Mouse (Mus musculus) intestine, embryonic 14.5 days (tissue): Measurements from ENCODE around the gene Fsd1. TPM values are rescaled to one million over a fixed set of nuclear protein-coding genes. Genes with fewer than 3 reads are reported as not detected.

Experiments used
- ATAC-seq: fragments of 200-750 bp; cut with Nextera tagmentation; replicated peaks from 2 replicates; pipeline ENCODE4 v1.8.0; 2017; ENCODE audit warnings: low read depth, moderate number of reproducible peaks, moderate TSS enrichment, moderate library complexity; ENCODE audit not compliant: low FRiP score, low TSS enrichment
- DNase-seq: peaks from one replicate; pipeline ENCODE4 v3.0.0-alpha.2; 2018; ENCODE audit warnings: low spot score
- H3K27ac ChIP-seq: fragments of 300-500 bp; sonication (generic); 2 replicates; pipeline ENCODE4 v1.5.1; 2014; ENCODE audit warnings: low read depth, mild to moderate bottlenecking, control low read depth
- H3K27me3 ChIP-seq: fragments of 300-500 bp; sonication (generic); replicated peaks from 2 replicates; pipeline ENCODE4 v1.6.1; 2014; ENCODE audit warnings: low read length, control low read depth; ENCODE audit not compliant: control insufficient read depth, insufficient read depth
- H3K36me3 ChIP-seq: fragments of 300-500 bp; sonication (generic); 2 replicates; pipeline ENCODE4 v1.6.1; 2014; ENCODE audit warnings: low read length, control low read depth; ENCODE audit not compliant: control insufficient read depth, insufficient read depth
- H3K4me1 ChIP-seq: fragments of 300-500 bp; sonication (generic); replicated peaks from 2 replicates; pipeline ENCODE4 v1.6.1; 2014; ENCODE audit warnings: low read length, control low read depth, mixed read lengths; ENCODE audit not compliant: control insufficient read depth, insufficient read depth
- H3K4me2 ChIP-seq: fragments of 300-500 bp; sonication (generic); 2 replicates; pipeline ENCODE4 v1.6.1; 2014; ENCODE audit warnings: low read length
- H3K4me3 ChIP-seq: fragments of 300-500 bp; sonication (generic); 2 replicates; pipeline ENCODE4 v1.5.1; 2014; ENCODE audit warnings: low read depth, low read length, control low read depth, mixed read lengths
- H3K9ac ChIP-seq: fragments of 300-500 bp; sonication (generic); 2 replicates; pipeline ENCODE4 v1.6.1; 2014; ENCODE audit warnings: mild to moderate bottlenecking, low read length
- H3K9me3 ChIP-seq: fragments of 300-500 bp; sonication (generic); 2 replicates; pipeline ENCODE4 v1.6.1; 2016; ENCODE audit warnings: low read length, control low read depth; ENCODE audit not compliant: control insufficient read depth
- WGBS: fragments of 180-500 bp; shearing (Covaris S2); extraction: QIAGEN DNeasy Blood & Tissue Kit; methylation state at CpG from one replicate; pipeline ENCODE4 v1.1.7; 2014; 5-methylcytosine and 5-hydroxymethylcytosine counted together
- polyA plus RNA-seq: library from polyadenylated mRNA; unstranded; fragments of >200 nt; fragmentation: Nextera tagmentation; extraction: Ambion mirVana; gene quantifications from 2 replicates; pipeline ENCODE4 v1.2.1, GENCODE M21; 2014

The Fsd1 gene
- polyA plus RNA-seq, 1 experiment from 2014 or later, result 16.9 TPM

DNA sequence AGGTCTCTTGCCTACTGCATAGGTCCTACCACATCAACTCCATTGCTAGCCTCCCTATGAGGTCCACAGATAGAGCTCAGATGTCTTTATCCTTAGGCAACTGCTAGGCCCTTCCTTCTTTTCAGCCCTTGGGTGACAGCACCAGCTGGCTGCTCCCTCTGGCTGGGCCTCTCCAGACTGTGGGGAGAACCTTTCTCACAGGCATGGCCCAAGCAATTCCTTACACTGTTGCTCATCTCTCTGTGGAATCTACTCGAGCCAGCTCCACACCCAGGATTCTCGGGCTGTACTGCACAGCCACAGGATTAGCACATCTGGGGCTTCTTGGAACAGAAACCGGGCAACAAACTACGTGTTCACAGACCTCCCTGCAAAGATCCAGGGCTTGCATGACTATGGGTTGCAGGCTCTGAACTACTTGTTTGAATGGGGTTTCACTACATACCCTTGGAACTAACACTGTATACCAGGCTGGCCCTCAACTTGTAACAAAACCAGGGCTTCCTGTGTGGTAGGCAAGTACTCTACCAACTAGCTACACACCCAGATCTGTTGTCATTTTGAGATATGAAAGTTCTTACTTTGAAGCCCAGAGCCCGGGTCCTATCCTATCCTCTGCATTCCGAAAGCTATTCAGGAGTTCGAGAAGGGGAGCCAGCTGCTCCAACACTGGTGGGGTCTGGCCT lies 47.9 kb downstream of the Fsd1 start:
- Histone ChIP-seq H3K4me2 (no peak overlapping the region), H3K27me3 (no peaks in the 10 kb centered on the region), H3K27ac (no peak overlapping the region), H3K9me3 (no peaks in the 10 kb centered on the region), H3K4me3 (no peak overlapping the region), H3K36me3 (peaks cover 17% of the 10 kb centered on the region; the same call in 1 of the 2 replicates), H3K4me1 (peaks cover 28% of the 10 kb centered on the region), H3K9ac (no peak overlapping the region)
- DNase-seq (no peak), ATAC-seq (no peak)
- WGBS, result 87% methylated on average over 7 of the region's 7 CpGs

DNA sequence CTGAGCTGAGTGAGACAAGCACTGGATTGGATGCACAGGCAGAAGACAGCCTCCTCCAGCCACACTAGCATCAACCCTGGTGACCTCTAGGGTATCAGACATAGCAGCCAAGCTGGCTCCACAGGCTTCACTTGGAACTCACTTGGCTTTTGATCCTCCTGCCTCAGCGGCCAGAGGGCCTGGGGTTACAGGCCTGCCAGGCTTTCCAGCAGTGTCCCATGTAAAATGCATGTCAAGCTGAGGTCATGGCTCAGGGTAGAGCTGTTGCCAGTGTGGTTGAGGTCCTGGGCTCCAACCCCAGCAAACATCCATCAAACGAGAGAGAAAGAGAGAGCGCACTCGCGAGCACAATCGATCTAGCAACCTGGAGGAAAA lies 48.4 kb downstream of the Fsd1 start:
- Histone ChIP-seq H3K27me3 (no peaks in the 10 kb centered on the region), H3K4me1 (peaks cover 28% of the 10 kb centered on the region), H3K36me3 (peaks cover 12% of the 10 kb centered on the region; the same call in 1 of the 2 replicates), H3K27ac (no peak overlapping the region), H3K4me2 (peak overlapping the region; percentile 75), H3K4me3 (peak overlapping the region; percentile 70; the same call in 1 of the 2 replicates), H3K9me3 (no peaks in the 10 kb centered on the region), H3K9ac (no peak overlapping the region)
- 88% methylated on average over 6 of the region's 6 CpGs for WGBS
- DNase-seq (no peak), ATAC-seq (no peak)

DNA sequence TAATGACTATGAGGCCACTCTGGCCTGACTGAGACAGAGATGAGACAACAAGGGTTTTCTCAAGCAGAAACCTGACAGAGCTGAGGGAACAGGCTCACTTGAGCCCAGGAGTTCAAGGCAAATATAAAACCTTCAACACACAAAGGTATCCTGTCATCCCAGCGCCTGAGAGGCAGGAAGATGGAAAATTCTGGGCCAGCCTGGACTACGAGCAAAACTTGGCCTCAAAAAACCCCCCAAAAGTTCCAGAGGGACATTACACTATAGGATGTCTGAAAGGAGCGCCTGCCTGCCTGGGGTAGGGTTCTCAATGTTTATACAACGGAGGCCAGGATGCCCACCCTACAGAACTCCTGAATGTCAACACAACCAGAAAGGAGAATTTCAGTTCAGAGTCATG lies 48.9 kb downstream of the Fsd1 start:
- WGBS, result 64% methylated on average over 4 of the region's 4 CpGs
- peaks cover 28% of the 10 kb centered on the region for H3K4me1 ChIP-seq
- H3K9me3 ChIP-seq, result no peaks in the 10 kb centered on the region
- DNase-seq (no peak), ATAC-seq (no peak)
- H3K27me3 ChIP-seq, result no peaks in the 10 kb centered on the region
- H3K27ac ChIP-seq, result no peak overlapping the region
- peak overlapping the region; percentile 70 for H3K4me3 ChIP-seq
- H3K9ac ChIP-seq, result peak overlapping the region; percentile 90
- H3K36me3 ChIP-seq, result peaks cover 12% of the 10 kb centered on the region; the same call in 1 of the 2 replicates
- peak overlapping the region; percentile 75 for H3K4me2 ChIP-seq

- Histone ChIP-seq H3K27ac (peak within 1 kb of the TSS; percentile 73), H3K4me3 (peak within 1 kb of the TSS; percentile 70), H3K9me3 (no peaks in the 10 kb centered on the region), H3K4me1 (peaks cover 32% of the 10 kb centered on the region), H3K9ac (peak within 1 kb of the TSS; percentile 90), H3K27me3 (no peaks in the 10 kb centered on the region), H3K4me2 (peak within 1 kb of the TSS; percentile 75), H3K36me3 (peaks cover 12% of the 10 kb centered on the region; the same call in 1 of the 2 replicates)
- DNase-seq (peak; percentile 98), ATAC-seq (peak; percentile 85)
- under 1% methylated on average over 73 of the region's 74 CpGs for WGBS
These were observed 50.0 kb downstream of the Fsd1 start, which contains the start of gene Sh3gl1 for GRCm38 (mm10) chr17:56036176-56036900. Sh3gl1 (minus strand) TSS chr17:56036635.

DNA sequence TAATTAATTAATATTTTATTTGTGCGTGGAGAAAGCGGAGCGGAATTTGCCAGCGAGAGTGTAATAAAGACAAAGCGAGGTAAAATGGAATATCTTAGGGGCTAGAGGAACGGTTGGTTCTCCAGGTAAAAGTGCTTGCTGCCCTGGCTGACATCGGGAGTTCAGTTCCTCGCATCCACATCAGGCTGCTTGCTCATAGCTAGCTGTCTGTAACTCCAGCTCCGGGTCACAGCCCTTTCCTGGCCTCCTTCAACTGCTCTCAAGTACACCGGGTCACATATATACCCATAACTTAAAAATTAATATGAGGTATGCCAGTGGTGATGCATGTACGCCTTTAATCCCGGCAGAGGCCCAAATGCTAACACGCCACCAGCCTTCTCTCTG lies 50.6 kb downstream of the Fsd1 start:
- Histone ChIP-seq H3K27ac (no peak overlapping the region), H3K4me1 (peaks cover 38% of the 10 kb centered on the region), H3K9me3 (no peaks in the 10 kb centered on the region), H3K9ac (peak overlapping the region; percentile 40), H3K27me3 (no peaks in the 10 kb centered on the region), H3K4me3 (peak overlapping the region; percentile 25; the same call in 1 of the 2 replicates), H3K4me2 (peak overlapping the region; percentile 49), H3K36me3 (peaks cover 12% of the 10 kb centered on the region; the same call in 1 of the 2 replicates)
- no peak for DNase-seq
- no peak for ATAC-seq
- WGBS, result 38% methylated on average over 13 of the region's 13 CpGs

- Histone ChIP-seq H3K27me3 (no peaks in the 10 kb centered on the region), H3K4me3 (no peak overlapping the region), H3K9me3 (no peaks in the 10 kb centered on the region), H3K4me2 (no peak overlapping the region), H3K9ac (no peak overlapping the region), H3K36me3 (peaks cover 17% of the 10 kb centered on the region; the same call in 1 of the 2 replicates), H3K27ac (no peak overlapping the region), H3K4me1 (peaks cover 29% of the 10 kb centered on the region)
- ATAC-seq (no peak), DNase-seq (no peak)
- 83% methylated on average over 8 of the region's 8 CpGs for WGBS
These were observed 52.4 kb downstream of the Fsd1 start for GRCm38 (mm10) chr17:56038583-56039261.

- peak overlapping the region; percentile 15; the same call in 1 of the 2 replicates for H3K9ac ChIP-seq
- H3K4me3 ChIP-seq, result peak overlapping the region; percentile 61; the same call in 1 of the 2 replicates
- peaks cover 20% of the 10 kb centered on the region for H3K36me3 ChIP-seq
- no peak for DNase-seq
- no peak for ATAC-seq
- WGBS, result 77% methylated on average over 4 of the region's 4 CpGs
- no peaks in the 10 kb centered on the region for H3K27me3 ChIP-seq
- H3K4me2 ChIP-seq, result peak overlapping the region; percentile 69
- H3K27ac ChIP-seq, result no peak overlapping the region
- no peaks in the 10 kb centered on the region for H3K9me3 ChIP-seq
- peaks cover 29% of the 10 kb centered on the region for H3K4me1 ChIP-seq
These were observed 53.0 kb downstream of the Fsd1 start for GRCm38 (mm10) chr17:56039345-56039744.

DNA sequence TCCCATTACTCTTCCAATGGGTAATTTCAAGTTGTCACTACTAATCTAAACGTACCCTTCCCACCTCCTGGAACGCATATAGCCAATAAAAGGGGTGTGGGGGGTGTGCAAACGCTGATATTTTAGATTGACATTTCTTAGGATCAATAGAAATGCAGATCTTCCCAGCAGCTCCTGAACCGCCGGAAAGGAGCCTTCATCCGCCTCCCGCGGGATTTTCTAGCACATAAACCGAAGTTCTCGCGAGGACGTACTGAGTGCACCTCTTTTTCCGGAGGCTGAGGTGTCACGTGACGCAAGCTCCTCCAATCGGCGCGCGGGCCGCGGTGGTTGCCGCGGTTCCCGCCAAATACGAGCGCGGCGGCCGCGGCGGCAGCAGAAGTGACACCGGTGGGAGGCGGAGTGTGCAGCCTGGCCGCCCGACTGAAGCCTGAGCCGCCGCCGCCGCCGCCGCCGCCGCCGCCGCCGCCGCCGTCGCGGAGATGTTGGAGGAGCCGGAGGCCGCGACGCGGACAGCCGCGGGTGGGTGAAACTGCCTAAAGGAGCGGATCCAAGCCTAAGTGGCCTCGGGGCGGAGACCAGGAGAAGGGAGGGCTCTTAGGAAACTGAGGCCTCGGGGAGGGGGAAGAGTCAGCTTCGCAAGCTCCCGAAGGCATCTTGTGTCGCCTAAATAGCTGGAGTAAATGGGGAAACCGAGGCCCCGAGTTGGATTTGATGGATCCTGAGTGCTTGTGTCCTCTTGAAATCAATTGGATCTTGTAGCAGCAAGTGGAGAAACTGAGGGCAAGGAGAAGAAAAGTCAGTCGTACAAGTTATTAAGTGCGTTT lies 53.9 kb downstream of the Fsd1 start, which contains the start of gene Chaf1a:
Gene Chaf1a, plus strand, starts transcription at position 410 of the 827 bp plus-strand sequence.
- H3K4me2 ChIP-seq, result peak within 1 kb of the TSS; percentile 69
- H3K4me3 ChIP-seq, result peak within 1 kb of the TSS; percentile 61
- no peaks in the 10 kb centered on the region for H3K27me3 ChIP-seq
- H3K27ac ChIP-seq, result peak within 1 kb of the TSS; percentile 73
- H3K4me1 ChIP-seq, result peaks cover 22% of the 10 kb centered on the region
- DNase-seq (peak; percentile 91), ATAC-seq (peak; percentile 88)
- H3K9ac ChIP-seq, result peak within 1 kb of the TSS; percentile 74
- under 1% methylated on average over 68 of the region's 68 CpGs for WGBS
- peaks cover 24% of the 10 kb centered on the region for H3K36me3 ChIP-seq
- H3K9me3 ChIP-seq, result no peaks in the 10 kb centered on the region
